Mouse (Mus musculus) MEL (cell line): ENCODE data around the gene Cbx8. TPM values are rescaled to one million over a fixed set of nuclear protein-coding genes. Genes with fewer than 3 reads are reported as not detected.

Source experiments
- DNase-seq: peaks from one replicate; pipeline ENCODE4 v3.0.0; 2011; ENCODE audit warnings: low read depth, low spot score
- H3K27ac ChIP-seq: 2 replicates; pipeline ENCODE4 v1.5.1; 2012; ENCODE audit warnings: low read depth, mild to moderate bottlenecking, control low read depth, low read length, moderate library complexity; ENCODE audit not compliant: control insufficient read depth
- H3K27me3 ChIP-seq, 2 experiments: fragments of 150-350 bp in 1 of 2; sonication (generic) in 1 of 2; 2 replicates each; pipeline ENCODE4 v1.6.1; 2012; ENCODE audit warnings: low read length in 2 of 2, mild to moderate bottlenecking in 2 of 2, improper control_type of control experiment in 1 of 2, moderate library complexity in 1 of 2; ENCODE audit not compliant: insufficient read depth in 2 of 2, control insufficient read depth in 1 of 2
- H3K36me3 ChIP-seq, 2 experiments: 2 replicates each; pipeline ENCODE4 v1.6.1; 2012 to 2014; ENCODE audit warnings: low read length in 2 of 2, improper control_type of control experiment in 1 of 2, inconsistent platforms in 1 of 2, mild to moderate bottlenecking in 1 of 2; ENCODE audit not compliant: insufficient read depth in 2 of 2, control insufficient read depth in 1 of 2
- H3K4me1 ChIP-seq, 2 experiments: fragments of 150-350 bp in 1 of 2; sonication (generic) in 1 of 2; 2 replicates each; pipeline ENCODE4 v1.6.1; 2012; ENCODE audit warnings: low read length in 2 of 2, improper control_type of control experiment in 1 of 2, mild to moderate bottlenecking in 1 of 2; ENCODE audit not compliant: insufficient read depth in 2 of 2, control insufficient read depth in 1 of 2
- H3K4me3 ChIP-seq, 2 experiments: fragments of 150-350 bp in 1 of 2; sonication (generic) in 1 of 2; 2 replicates each; pipeline ENCODE4 v1.5.1; 2012; ENCODE audit warnings: low read depth in 2 of 2, low read length in 2 of 2, mild to moderate bottlenecking in 2 of 2, moderate library complexity in 2 of 2, control low read depth in 1 of 2, improper control_type of control experiment in 1 of 2; ENCODE audit not compliant: control insufficient read depth in 1 of 2, insufficient read depth in 1 of 2
- H3K79me2 ChIP-seq: 2 replicates; pipeline ENCODE4 v1.6.1; 2012; ENCODE audit warnings: mild to moderate bottlenecking, low read length, moderate library complexity; ENCODE audit not compliant: control insufficient read depth, poor library complexity, insufficient read depth
- H3K9ac ChIP-seq: 2 replicates; pipeline ENCODE4 v1.6.1; 2012; ENCODE audit warnings: low read depth, mild to moderate bottlenecking, control low read depth, low read length, moderate library complexity; ENCODE audit not compliant: control insufficient read depth, poor library complexity, severe bottlenecking
- H3K9me3 ChIP-seq: fragments of 150-350 bp; sonication (generic); replicated peaks from 2 replicates; pipeline ENCODE4 v1.6.1; 2012; ENCODE audit warnings: mild to moderate bottlenecking, low read length, improper control_type of control experiment, moderate library complexity; ENCODE audit not compliant: insufficient read depth
- BHLHE40 ChIP-seq: IDR thresholded peaks from 2 replicates; pipeline ENCODE4 v1.6.1; 2012; ENCODE audit warnings: low read depth, mild to moderate bottlenecking, inconsistent platforms, low read length, improper control_type of control experiment, borderline replicate concordance
- CHD1 ChIP-seq: IDR thresholded peaks from 2 replicates; pipeline ENCODE4 v1.6.1; 2012; ENCODE audit warnings: low read depth, mild to moderate bottlenecking, inconsistent platforms, low read length, improper control_type of control experiment
- CTCF ChIP-seq, 3 experiments: IDR thresholded peaks in 2 of 3; conservative IDR thresholded peaks in 1 of 3; 2 replicates each; pipeline ENCODE4 v1.5.1; 2011 to 2012; ENCODE audit warnings: low read length in 3 of 3, low read depth in 2 of 3, mild to moderate bottlenecking in 2 of 3, improper control_type of control experiment in 1 of 3, inconsistent platforms in 1 of 3, mixed read lengths in 1 of 3, moderate library complexity in 1 of 3; ENCODE audit not compliant: control insufficient read depth in 1 of 3, insufficient read depth in 1 of 3, poor library complexity in 1 of 3, severe bottlenecking in 1 of 3
- ELF1 ChIP-seq: IDR thresholded peaks from 2 replicates; pipeline ENCODE4 v1.6.1; 2014; ENCODE audit warnings: low read depth, mild to moderate bottlenecking, inconsistent platforms, low read length, improper control_type of control experiment, moderate library complexity
- EP300 ChIP-seq, 2 experiments: IDR thresholded peaks; 2 replicates each; pipeline ENCODE4 v1.6.1; 2011; ENCODE audit warnings: improper control_type of control experiment in 2 of 2, low read length in 2 of 2, low read depth in 1 of 2, mild to moderate bottlenecking in 1 of 2
- ETS1 ChIP-seq: IDR thresholded peaks from 2 replicates; pipeline ENCODE4 v1.6.1; 2012; ENCODE audit warnings: low read depth, mild to moderate bottlenecking, inconsistent platforms, low read length, improper control_type of control experiment, moderate library complexity
- GABPA ChIP-seq: IDR thresholded peaks from 2 replicates; pipeline ENCODE4 v1.6.1; 2012; ENCODE audit warnings: low read depth, mild to moderate bottlenecking, inconsistent platforms, low read length, improper control_type of control experiment, moderate library complexity
- GATA1 ChIP-seq: IDR thresholded peaks from 2 replicates; pipeline ENCODE4 v1.6.1; 2011; ENCODE audit warnings: low read depth, low read length, improper control_type of control experiment
- HCFC1 ChIP-seq: IDR thresholded peaks from 2 replicates; pipeline ENCODE4 v1.6.1; 2012; ENCODE audit warnings: low read depth, mild to moderate bottlenecking, inconsistent platforms, low read length, improper control_type of control experiment, moderate library complexity
- JUND ChIP-seq: IDR thresholded peaks from 2 replicates; pipeline ENCODE4 v1.6.1; 2011; ENCODE audit warnings: low read depth, mild to moderate bottlenecking, improper control_type of control experiment, low read length
- KAT2A ChIP-seq: conservative IDR thresholded peaks from 2 replicates; pipeline ENCODE4 v1.6.1; 2012; ENCODE audit warnings: low read depth, low read length, improper control_type of control experiment, inconsistent platforms
- MAZ ChIP-seq: IDR thresholded peaks from 2 replicates; pipeline ENCODE4 v1.6.1; 2012; ENCODE audit warnings: low read depth, mild to moderate bottlenecking, inconsistent platforms, low read length, improper control_type of control experiment
- MEF2A ChIP-seq: IDR thresholded peaks from 2 replicates; pipeline ENCODE4 v1.6.1; 2014; ENCODE audit warnings: low read depth, mild to moderate bottlenecking, inconsistent platforms, low read length, improper control_type of control experiment; ENCODE audit not compliant: poor library complexity, insufficient replicate concordance, severe bottlenecking; ENCODE audit errors: extremely low read depth
- MXI1 ChIP-seq: IDR thresholded peaks from 2 replicates; pipeline ENCODE4 v1.6.1; 2011; ENCODE audit warnings: mild to moderate bottlenecking, low read depth, low read length, improper control_type of control experiment
- MYB ChIP-seq: IDR thresholded peaks from 2 replicates; pipeline ENCODE4 v1.6.1; 2011; ENCODE audit warnings: mild to moderate bottlenecking, low read depth, low read length, improper control_type of control experiment
- MYC ChIP-seq: IDR thresholded peaks from 2 replicates; pipeline ENCODE4 v1.6.1; 2011; ENCODE audit warnings: low read depth, mild to moderate bottlenecking, low read length, improper control_type of control experiment, moderate library complexity
- POLR2A ChIP-seq, 2 experiments: IDR thresholded peaks; 2 replicates each; pipeline ENCODE4 v1.6.1; 2011 to 2012; ENCODE audit warnings: low read length in 2 of 2, mild to moderate bottlenecking in 2 of 2, control low read depth in 1 of 2, improper control_type of control experiment in 1 of 2, low read depth in 1 of 2, moderate library complexity in 1 of 2; ENCODE audit not compliant: control insufficient read depth in 1 of 2, insufficient read depth in 1 of 2, poor library complexity in 1 of 2
- POLR2AphosphoS2 ChIP-seq: IDR thresholded peaks from 2 replicates; pipeline ENCODE4 v1.6.1; 2011; ENCODE audit warnings: low read length, improper control_type of control experiment
- POLR2AphosphoS5 ChIP-seq: IDR thresholded peaks from 2 replicates; pipeline ENCODE4 v1.6.1; 2012; ENCODE audit warnings: low read depth, borderline replicate concordance, mild to moderate bottlenecking, inconsistent platforms, low read length, moderate library complexity, mixed read lengths
- RAD21 ChIP-seq: IDR thresholded peaks from 2 replicates; pipeline ENCODE4 v1.6.1; 2011; ENCODE audit warnings: mild to moderate bottlenecking, low read depth, low read length, improper control_type of control experiment
- RCOR1 ChIP-seq: IDR thresholded peaks from 2 replicates; pipeline ENCODE4 v1.6.1; 2012; ENCODE audit warnings: low read depth, mild to moderate bottlenecking, inconsistent platforms, low read length, improper control_type of control experiment
- SIN3A ChIP-seq: IDR thresholded peaks from 2 replicates; pipeline ENCODE4 v1.6.1; 2012; ENCODE audit warnings: low read length, improper control_type of control experiment, inconsistent platforms
- SMC3 ChIP-seq: IDR thresholded peaks from 2 replicates; pipeline ENCODE4 v1.6.1; 2011; ENCODE audit warnings: low read depth, low read length, improper control_type of control experiment
- TAL1 ChIP-seq: IDR thresholded peaks from 2 replicates; pipeline ENCODE4 v1.6.1; 2012; ENCODE audit warnings: mild to moderate bottlenecking, inconsistent platforms, low read length, moderate library complexity, mixed read lengths
- TBP ChIP-seq: IDR thresholded peaks from 2 replicates; pipeline ENCODE4 v1.8.0; 2011; ENCODE audit warnings: low read depth, low read length, improper control_type of control experiment
- TCF12 ChIP-seq: IDR thresholded peaks from 2 replicates; pipeline ENCODE4 v1.6.1; 2014; ENCODE audit warnings: low read depth, mild to moderate bottlenecking, inconsistent platforms, low read length, improper control_type of control experiment, moderate library complexity
- USF2 ChIP-seq, 2 experiments: IDR thresholded peaks; 2 replicates each; pipeline ENCODE4 v1.6.1; 2011 to 2012; ENCODE audit warnings: improper control_type of control experiment in 2 of 2, low read length in 2 of 2, borderline replicate concordance in 1 of 2, inconsistent platforms in 1 of 2, low read depth in 1 of 2, mild to moderate bottlenecking in 1 of 2; ENCODE audit not compliant: insufficient read depth in 1 of 2
- ZC3H11A ChIP-seq: IDR thresholded peaks from 2 replicates; pipeline ENCODE4 v1.6.1; 2012; ENCODE audit warnings: low read depth, mild to moderate bottlenecking, inconsistent platforms, low read length, improper control_type of control experiment
- ZMIZ1 ChIP-seq: IDR thresholded peaks from 2 replicates; pipeline ENCODE4 v1.6.1; 2012; ENCODE audit warnings: low read depth, mild to moderate bottlenecking, inconsistent platforms, low read length, improper control_type of control experiment, moderate library complexity
- ZNF384 ChIP-seq: IDR thresholded peaks from 2 replicates; pipeline ENCODE4 v1.6.1; 2012; ENCODE audit warnings: low read depth, mild to moderate bottlenecking, inconsistent platforms, low read length, improper control_type of control experiment
- polyA plus RNA-seq, 2 experiments: library from polyadenylated mRNA; stranded (reverse) in 1 of 2; unstranded in 1 of 2; fragments of >175 nt in 1 of 2; fragments of >200 nt in 1 of 2; gene quantifications; 2 replicates each; pipeline versions ENCODE4 v1.2.1 to v1.2.4; 2012; ENCODE audit warnings: low replicate concordance in 2 of 2, low read depth in 1 of 2; ENCODE audit not compliant: insufficient read length in 2 of 2, insufficient read depth in 1 of 2, missing spikeins in 1 of 2
- total RNA-seq: library from RNA; depleted of rRNA; stranded (reverse); fragments of 300-350 nt; gene quantifications from 2 replicates; pipeline ENCODE4 v1.2.3, GENCODE M21; 2012

Cbx8 gene
- total and polyA plus RNA-seq, 3 experiments, result 5.7 to 11.3 TPM; not detected in 1

DNA sequence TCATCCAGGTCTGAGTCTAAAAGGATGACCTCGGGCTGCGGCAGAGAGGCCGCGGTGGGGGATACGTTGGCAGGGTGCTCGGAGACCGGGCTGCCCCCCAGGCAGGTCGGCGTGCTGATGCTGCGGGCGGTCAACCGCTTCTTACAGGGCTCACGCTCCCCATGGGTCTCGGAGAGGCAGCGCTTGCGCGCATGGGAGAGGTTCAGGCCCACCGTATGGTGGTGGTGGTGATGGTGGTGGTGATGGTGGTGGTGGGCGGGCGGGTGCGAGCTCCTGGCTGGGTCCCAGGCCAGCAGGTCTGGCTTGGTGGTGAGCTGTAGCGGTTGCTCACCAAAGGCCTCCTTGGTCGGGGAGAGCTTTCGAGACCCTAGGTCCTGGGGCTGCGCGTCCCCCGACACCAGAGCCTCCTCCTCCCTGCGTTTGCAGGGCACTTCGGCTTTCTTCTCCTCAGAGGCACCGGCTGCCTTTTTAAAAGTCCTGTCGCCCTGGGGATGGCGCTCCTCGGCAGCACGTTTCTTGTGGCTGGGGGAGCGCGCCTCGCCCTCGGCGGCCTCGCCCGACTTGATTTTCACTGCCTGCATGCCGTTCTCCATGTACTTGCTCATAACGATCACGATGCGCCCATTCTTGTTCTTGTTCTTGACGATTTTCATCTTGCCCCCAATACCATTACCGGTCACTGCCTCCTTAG lies 40.5 kb upstream of the Cbx8 start:
- DNase-seq, result no peak
- Histone ChIP-seq H3K79me2 (peaks cover 23% of the 10 kb centered on the region), H3K9me3 (no peaks in the 10 kb centered on the region), H3K27ac (no peak overlapping the region), H3K36me3 (peaks cover 3 to 7% of the 10 kb centered on the region in 2 experiments; a peak in 3 of 4 replicates), H3K9ac (no peak overlapping the region)
- TF ChIP-seq KAT2A, result no peak
- TF ChIP-seq MXI1, result no peak
- TF ChIP-seq ZMIZ1, result no peak
- no peak for TF ChIP-seq EP300 (IDR thresholded peaks at IDR 0.05; ENCODE audit: low read depth in 1 of 2, low read length in 2 of 2)
- TF ChIP-seq GABPA, result no peak
- no peak for TF ChIP-seq MAZ
- TF ChIP-seq MYB, result no peak
- TF ChIP-seq MYC, result no peak
- TF ChIP-seq POLR2AphosphoS2, result no peak
- no peak for TF ChIP-seq TCF12
- no peak for TF ChIP-seq POLR2A (IDR thresholded peaks at IDR 0.05; ENCODE audit: control insufficient read depth in 1 of 2, insufficient read depth in 1 of 2, low read depth in 1 of 2, low read length in 2 of 2, poor library complexity in 1 of 2)
- TF ChIP-seq ELF1, result no peak
- TF ChIP-seq CHD1, result no peak
- no peak for TF ChIP-seq SIN3A
- no peak for TF ChIP-seq RCOR1
- no peak for TF ChIP-seq RAD21
- TF ChIP-seq MEF2A, result no peak
- no peak for TF ChIP-seq POLR2AphosphoS5
- TF ChIP-seq, all 39 proteins: peak for 0
- Histone ChIP-seq H3K27me3 (no peaks in the 10 kb centered on the region), H3K4me3 (no peak overlapping the region), H3K4me1 (peaks cover 0 to 10% of the 10 kb centered on the region in 2 experiments; a peak in 1 of 4 replicates)

DNA sequence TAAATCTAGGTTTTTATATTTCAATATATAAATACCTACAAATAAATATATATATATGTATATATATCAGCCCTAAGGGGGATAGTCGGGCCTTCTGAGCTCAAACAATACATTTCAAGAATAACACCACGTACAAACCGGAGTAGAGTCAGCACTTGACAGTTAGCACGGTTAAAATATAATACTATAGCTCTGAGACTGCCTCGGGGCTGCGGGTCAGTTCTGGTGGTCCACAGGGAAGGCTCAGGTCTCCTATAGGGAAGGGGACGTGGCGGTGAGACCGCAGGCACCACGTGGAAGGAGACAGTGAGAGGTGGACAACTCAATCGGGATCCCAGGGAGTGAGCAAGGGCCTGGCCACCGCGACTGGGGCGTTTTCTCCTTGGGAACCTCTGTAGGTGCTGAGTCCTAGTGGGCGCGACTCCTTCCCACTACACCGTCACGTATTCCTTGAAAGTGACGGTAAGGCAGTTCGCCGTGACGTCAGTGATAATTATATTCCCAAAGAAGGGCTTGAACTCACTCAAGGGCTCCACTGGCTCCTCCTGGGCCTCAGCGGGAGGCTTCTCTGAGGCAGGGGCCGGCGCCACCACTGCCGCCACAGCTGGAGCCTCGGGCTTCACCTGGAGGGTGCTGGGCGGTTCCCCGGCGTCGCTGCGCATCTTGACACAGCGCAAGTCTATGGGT lies 39.8 kb upstream of the Cbx8 start:
- no peak overlapping the region for H3K4me3 ChIP-seq
- no peak for DNase-seq
- H3K79me2 ChIP-seq, result peaks cover 19% of the 10 kb centered on the region
- no peak overlapping the region for H3K9ac ChIP-seq
- peaks cover 3 to 7% of the 10 kb centered on the region in 2 experiments; a peak in 3 of 4 replicates for H3K36me3 ChIP-seq
- peaks cover 0 to 10% of the 10 kb centered on the region in 2 experiments; a peak in 1 of 4 replicates for H3K4me1 ChIP-seq
- H3K27me3 ChIP-seq, result no peaks in the 10 kb centered on the region
- no peaks in the 10 kb centered on the region for H3K9me3 ChIP-seq
- H3K27ac ChIP-seq, result no peak overlapping the region
- TF ChIP-seq ZC3H11A, result no peak
- no peak for TF ChIP-seq ZNF384
- no peak for TF ChIP-seq GATA1
- no peak for TF ChIP-seq SMC3
- TF ChIP-seq POLR2A (IDR thresholded peaks at IDR 0.05; ENCODE audit: control insufficient read depth in 1 of 2, insufficient read depth in 1 of 2, low read depth in 1 of 2, low read length in 2 of 2, poor library complexity in 1 of 2), result no peak
- TF ChIP-seq ETS1, result no peak
- TF ChIP-seq HCFC1, result no peak
- TF ChIP-seq USF2 (IDR thresholded peaks at IDR 0.05; ENCODE audit: borderline replicate concordance in 1 of 2, insufficient read depth in 1 of 2, low read depth in 1 of 2, low read length in 2 of 2), result no peak
- no peak for TF ChIP-seq ZMIZ1
- TF ChIP-seq TAL1, result no peak
- no peak for TF ChIP-seq MYC
- TF ChIP-seq JUND, result no peak
- TF ChIP-seq POLR2AphosphoS2, result no peak
- TF ChIP-seq TCF12, result no peak
- no peak for TF ChIP-seq MAZ
- TF ChIP-seq BHLHE40, result no peak
- TF ChIP-seq CTCF (IDR thresholded peaks at IDR 0.05 in 2 of 3, conservative IDR thresholded peaks at IDR 0.05 in 1 of 3; ENCODE audit: control insufficient read depth in 1 of 3, insufficient read depth in 1 of 3, low read depth in 2 of 3, low read length in 3 of 3, poor library complexity in 1 of 3, severe bottlenecking in 1 of 3), result no peak
- no peak for TF ChIP-seq TBP
